24 mouse cellular contexts compared by ENCODE assay signal in genomic region chr2:116837829-116838228, GRCm38 (mm10). TPM values are rescaled to one million over a fixed set of nuclear protein-coding genes. Genes with fewer than 3 reads are reported as not detected.
DNase-seq lines count a peak whose midpoint lies in the region; ATAC-seq lines count a peak whose summit lies in the region.
"Had no signal": no experiment of that assay in that cellular context is flagged by ENCODE, and none has a peak within 500 bp of the region (broad histone marks: within the 10 kb centered on the region; RNA-seq: fewer than 3 reads in every experiment).

No protein-coding gene starts in this region.

- no peaks in the 10 kb centered on the region for H3K36me3 ChIP-seq in kidney, embryonic 14.5 days (ENCODE audit: control insufficient read depth, insufficient read depth, low read length)
- H3K36me3 ChIP-seq: embryonic facial prominence, embryonic 10.5 days; embryonic facial prominence, embryonic 12.5 days; forebrain, embryonic 15.5 days; G1E had no signal

- H3K9ac ChIP-seq in kidney, embryonic 14.5 days (ENCODE audit: low read depth, low read length): no peak overlapping the region
- H3K9ac ChIP-seq: embryonic facial prominence, embryonic 12.5 days; forebrain, embryonic 13.5 days; forebrain, embryonic 15.5 days had no signal

- H3K4me3 ChIP-seq in kidney, embryonic 14.5 days (ENCODE audit: low read length): no peak overlapping the region
- H3K4me3 ChIP-seq: embryonic facial prominence, embryonic 10.5 days; embryonic facial prominence, embryonic 12.5 days; forebrain, embryonic 13.5 days; forebrain, embryonic 15.5 days had no signal

- DNase-seq in heart, adult 11 months: peak; percentile 55
- no peak for DNase-seq in heart, postnatal 4 days
- DNase-seq in kidney, adult 8-10 months: no peak
- DNase-seq in Muller cell, postnatal 12 days (ENCODE audit: inconsistent ontology term): peak; percentile 64
- DNase-seq in gonadal fat pad, adult 2 months (ENCODE audit: low read depth): peak; percentile 12
- no peak for DNase-seq in thymus, postnatal 4 days
- DNase-seq: B cell, adult 2 months; cerebellum, adult 11-12 months had no signal

- H3K27ac ChIP-seq in kidney, embryonic 14.5 days (ENCODE audit: low read depth, low read length): no peak overlapping the region
- H3K27ac ChIP-seq: embryonic facial prominence, embryonic 10.5 days; embryonic facial prominence, embryonic 12.5 days; forebrain, embryonic 13.5 days; forebrain, embryonic 15.5 days had no signal

- H3K4me2 ChIP-seq in kidney, embryonic 14.5 days (replicated peaks; ENCODE audit: low read depth, low read length): no peak overlapping the region
- H3K4me2 ChIP-seq: embryonic facial prominence, embryonic 12.5 days; forebrain, embryonic 13.5 days; forebrain, embryonic 15.5 days had no signal

- no peaks in the 10 kb centered on the region for H3K9me3 ChIP-seq in kidney, embryonic 14.5 days (ENCODE audit: control insufficient read depth, low read length)
- H3K9me3 ChIP-seq: embryonic facial prominence, embryonic 10.5 days; embryonic facial prominence, embryonic 12.5 days; forebrain, embryonic 13.5 days; forebrain, embryonic 15.5 days; G1E had no signal

- 0 out of 2 replicates have a peak, but pooled peaks cover 3% of the 10 kb centered on the region for H3K4me1 ChIP-seq in kidney, embryonic 14.5 days (ENCODE audit: control insufficient read depth, insufficient read depth, low read length)
- H3K4me1 ChIP-seq: embryonic facial prominence, embryonic 12.5 days had no signal

- WGBS in kidney, embryonic 14.5 days: 33% methylated on average over 3 of the region's 3 CpGs

- ATAC-seq in kidney, embryonic 14.5 days (ENCODE audit: low FRiP score, low TSS enrichment): 0 out of 2 replicates have a peak, but pooled peaks have one; percentile 32
- ATAC-seq: activated CD4-positive, CD25-positive, alpha-beta regulatory T cell, adult 4 months; CD4-positive, CD25-positive, alpha-beta regulatory T cell, adult 4 months had no signal

- no peaks in the 10 kb centered on the region for H3K27me3 ChIP-seq in kidney, embryonic 14.5 days (ENCODE audit: control insufficient read depth, insufficient read depth, low read length)
- H3K27me3 ChIP-seq: CH12.LX; embryonic facial prominence, embryonic 12.5 days; forebrain, embryonic 13.5 days; forebrain, embryonic 15.5 days had no signal

RNA-seq across cellular contexts. Expression of gene Tmco5, which starts 40.7 kb away (rescaled TPM):
- not detected for total RNA-seq in heart, postnatal 4 days (2021)
- polyA plus RNA-seq in kidney, embryonic 14.5 days (2014; fragmentation: Nextera tagmentation; extraction: Ambion mirVana): not detected in 2 replicates
- polyA plus RNA-seq in gonadal fat pad, adult 2 months (2012; rRNA removed): 0.39 TPM in 1 of 2 replicates, not detected in the other
- total RNA-seq: adrenal gland, adult 18-20 months; adrenal gland, adult 8-10 months; adrenal gland, postnatal 14 days; adrenal gland, postnatal 36 days; CH12.LX; G1E had no signal
- polyA plus RNA-seq: activated CD4-positive, CD25-positive, alpha-beta regulatory T cell, adult 4 months; CD4-positive, CD25-positive, alpha-beta regulatory T cell, adult 4 months; cerebellum, adult 2 months; embryonic facial prominence, embryonic 10.5 days; embryonic facial prominence, embryonic 12.5 days; embryonic facial prominence, embryonic 14.5 days; forebrain, embryonic 11.5 days; forebrain, embryonic 13.5 days; forebrain, embryonic 15.5 days; G1E had no signal

Comparison
In these comparisons a context has a peak if more than half of its experiments do, and no peak if none do; other contexts are left out.
1. DNase-seq: peak in heart, adult 11 months (single experiment), Muller cell, postnatal 12 days (single experiment) and gonadal fat pad, adult 2 months (single experiment); none in heart, postnatal 4 days (single experiment), kidney, adult 8-10 months (0 of 2) and thymus, postnatal 4 days (single experiment).